ENCODE assay signal across 8 mouse cellular contexts in genomic region chr6:30736372-30736762, GRCm38 (mm10). TPM values are rescaled to one million over a fixed set of nuclear protein-coding genes. Genes with fewer than 3 reads are reported as not detected.
DNase-seq lines count a peak whose midpoint lies in the region; ATAC-seq and TF ChIP-seq lines count a peak whose summit lies in the region.

No protein-coding gene starts in this region.

- H3K27ac ChIP-seq in kidney, adult 2 months (ENCODE audit: insufficient read depth, low read depth, low read length) = no peak overlapping the region
- H3K27ac ChIP-seq in embryonic facial prominence, embryonic 13.5 days = peak overlapping the region; percentile 85
- H3K27ac ChIP-seq in intestine, embryonic 16.5 days (ENCODE audit: low read length) = peak overlapping the region; percentile 57; the same call in 1 of the 2 replicates
- H3K27ac ChIP-seq in neural tube, embryonic 12.5 days = peak overlapping the region; percentile 42; the same call in 1 of the 2 replicates
- H3K27ac ChIP-seq in left cerebral cortex, adult 2 months = no peak overlapping the region

- H3K9ac ChIP-seq in embryonic facial prominence, embryonic 13.5 days = peak overlapping the region; percentile 80; the same call in 1 of the 2 replicates
- no peak overlapping the region; the same call in 1 of the 2 replicates for H3K9ac ChIP-seq in intestine, embryonic 16.5 days (ENCODE audit: low read depth, low read length)
- H3K9ac ChIP-seq in neural tube, embryonic 12.5 days = no peak overlapping the region

- peak overlapping the region; percentile 65 for H3K4me2 ChIP-seq in embryonic facial prominence, embryonic 13.5 days
- no peak overlapping the region for H3K4me2 ChIP-seq in intestine, embryonic 16.5 days (ENCODE audit: low read depth, low read length)
- peak overlapping the region; percentile 61 for H3K4me2 ChIP-seq in neural tube, embryonic 12.5 days (replicated peaks)

- DNase-seq in kidney, adult 2 months = peak; percentile 19
- no peak for DNase-seq in kidney, adult 9 months
- DNase-seq in frontal cortex, postnatal 14 days (ENCODE audit: low spot score in 2 of 2) = no peak
- no peak for DNase-seq in left cerebral cortex, adult 2 months (ENCODE audit: extremely low spot score in 1 of 2, low spot score in 2 of 2)
- DNase-seq in left cerebral cortex, adult 11 months (ENCODE audit: low spot score) = no peak

- no peak for TF ChIP-seq POLR2A in kidney, adult 2 months (IDR thresholded peaks at IDR 0.05; ENCODE audit: low read depth, low read length)

- WGBS in kidney, adult 2 months = 48% methylated on average over 13 of the region's 13 CpGs
- 52% methylated on average over 13 of the region's 13 CpGs for WGBS in embryonic facial prominence, embryonic 13.5 days
- 68% methylated on average over 13 of the region's 13 CpGs for WGBS in intestine, embryonic 16.5 days
- 45% methylated on average over 13 of the region's 13 CpGs for WGBS in neural tube, embryonic 12.5 days

- H3K9me3 ChIP-seq in embryonic facial prominence, embryonic 13.5 days = peaks cover 49% of the 10 kb centered on the region
- H3K9me3 ChIP-seq in intestine, embryonic 16.5 days (ENCODE audit: control insufficient read depth, low read length) = peaks cover 31% of the 10 kb centered on the region
- H3K9me3 ChIP-seq in neural tube, embryonic 12.5 days = peaks cover 43% of the 10 kb centered on the region

- no peaks in the 10 kb centered on the region for H3K27me3 ChIP-seq in kidney, adult 2 months (replicated peaks; ENCODE audit: control insufficient read depth, insufficient read depth, low read length)
- no peaks in the 10 kb centered on the region for H3K27me3 ChIP-seq in embryonic facial prominence, embryonic 13.5 days
- no peaks in the 10 kb centered on the region for H3K27me3 ChIP-seq in intestine, embryonic 16.5 days (replicated peaks; ENCODE audit: control insufficient read depth, insufficient read depth, low read length)
- H3K27me3 ChIP-seq in neural tube, embryonic 12.5 days (replicated peaks) = no peaks in the 10 kb centered on the region

- intact Hi-C loops in left cerebral cortex, adult 2 months (cut with DNase I) = no loop called here

- TF ChIP-seq CTCF in kidney, adult 2 months (conservative IDR thresholded peaks at IDR 0.05; ENCODE audit: insufficient read depth, insufficient read length, low read depth, low read length) = no peak
- TF ChIP-seq CTCF in left cerebral cortex, adult 2 months (IDR thresholded peaks at IDR 0.05) = no peak

- no peaks in the 10 kb centered on the region for H3K36me3 ChIP-seq in kidney, adult 2 months (ENCODE audit: control insufficient read depth, insufficient read depth, low read length)
- H3K36me3 ChIP-seq in embryonic facial prominence, embryonic 13.5 days = 0 out of 2 replicates have a peak, but pooled peaks cover 10% of the 10 kb centered on the region
- 0 out of 2 replicates have a peak, but pooled peaks cover 3% of the 10 kb centered on the region for H3K36me3 ChIP-seq in intestine, embryonic 16.5 days (ENCODE audit: control insufficient read depth, insufficient read depth, low read length)
- H3K36me3 ChIP-seq in neural tube, embryonic 12.5 days = peaks cover 6% of the 10 kb centered on the region

- H3K4me3 ChIP-seq in kidney, adult 2 months (ENCODE audit: insufficient read depth, low read depth, low read length) = no peak overlapping the region
- H3K4me3 ChIP-seq in embryonic facial prominence, embryonic 13.5 days = peak overlapping the region; percentile 59
- H3K4me3 ChIP-seq in intestine, embryonic 16.5 days (ENCODE audit: low read length) = peak overlapping the region; percentile 56; the same call in 1 of the 2 replicates
- no peak overlapping the region for H3K4me3 ChIP-seq in neural tube, embryonic 12.5 days
- no peak overlapping the region for H3K4me3 ChIP-seq in left cerebral cortex, adult 2 months

- no peak for ATAC-seq in embryonic facial prominence, embryonic 13.5 days (ENCODE audit: insufficient number of reproducible peaks, insufficient read depth, low FRiP score, low TSS enrichment, low read depth)
- no peak for ATAC-seq in intestine, embryonic 16.5 days
- peak; percentile 37; the same call in 1 of the 2 replicates for ATAC-seq in neural tube, embryonic 12.5 days (ENCODE audit: low FRiP score, low read depth)

- no peaks in the 10 kb centered on the region for H3K4me1 ChIP-seq in kidney, adult 2 months (ENCODE audit: control insufficient read depth, insufficient read depth, low read length)
- H3K4me1 ChIP-seq in embryonic facial prominence, embryonic 13.5 days = peaks cover 24% of the 10 kb centered on the region
- no peaks in the 10 kb centered on the region for H3K4me1 ChIP-seq in intestine, embryonic 16.5 days (ENCODE audit: control insufficient read depth, insufficient read depth, low read length)
- H3K4me1 ChIP-seq in neural tube, embryonic 12.5 days = 0 out of 2 replicates have a peak, but pooled peaks cover 7% of the 10 kb centered on the region

RNA-seq across cellular contexts. Expression of gene Mest, which starts 13.0 kb away (rescaled TPM):
- 8.4 and 16.5 TPM in 2 replicates for polyA plus RNA-seq in kidney, adult 2 months (2012; rRNA removed)
- polyA plus RNA-seq in embryonic facial prominence, embryonic 13.5 days (2015; fragmentation: Nextera tagmentation; extraction: Ambion mirVana) = 874 and 912 TPM in 2 replicates
- polyA plus RNA-seq in intestine, embryonic 16.5 days (2015; fragmentation: Nextera tagmentation; extraction: Ambion mirVana) = 558 and 560 TPM in 2 replicates
- 777 and 779 TPM in 2 replicates for polyA plus RNA-seq in neural tube, embryonic 12.5 days (2016; fragmentation: Nextera tagmentation; extraction: Ambion mirVana)
- total RNA-seq in left cerebral cortex, adult 2 months (2021) = 100 to 1,000 TPM in 1 of 2 experiments, 10 to 100 TPM in 1; 90.5 to 129 TPM

RNA-seq across cellular contexts. Expression of gene Cep41, which starts 42.8 kb away (rescaled TPM):
- polyA plus RNA-seq in kidney, adult 2 months (2012; rRNA removed) = 2.6 and 2.9 TPM in 2 replicates
- 23.4 and 23.9 TPM in 2 replicates for polyA plus RNA-seq in embryonic facial prominence, embryonic 13.5 days (2015; fragmentation: Nextera tagmentation; extraction: Ambion mirVana)
- polyA plus RNA-seq in intestine, embryonic 16.5 days (2015; fragmentation: Nextera tagmentation; extraction: Ambion mirVana) = 6.2 and 6.6 TPM in 2 replicates
- 17.9 and 21.6 TPM in 2 replicates for polyA plus RNA-seq in neural tube, embryonic 12.5 days (2016; fragmentation: Nextera tagmentation; extraction: Ambion mirVana)
- 1 to 10 TPM; 6.5 to 9.2 TPM for total RNA-seq in left cerebral cortex, adult 2 months (2021)

Comparison
In these comparisons a context has a peak if more than half of its experiments do, and no peak if none do; other contexts are left out.
1. H3K27ac ChIP-seq: peak in embryonic facial prominence, embryonic 13.5 days (single experiment), intestine, embryonic 16.5 days (single experiment) and neural tube, embryonic 12.5 days (single experiment); none in kidney, adult 2 months (single experiment) and left cerebral cortex, adult 2 months (single experiment).
2. H3K4me3 ChIP-seq: peak in embryonic facial prominence, embryonic 13.5 days (single experiment) and intestine, embryonic 16.5 days (single experiment); none in kidney, adult 2 months (single experiment), neural tube, embryonic 12.5 days (single experiment) and left cerebral cortex, adult 2 months (single experiment).
3. RNA of gene Mest, which starts 13.0 kb away (polyA plus RNA-seq): 874 to 912 TPM in embryonic facial prominence, embryonic 13.5 days, 777 to 779 TPM in neural tube, embryonic 12.5 days and 558 to 560 TPM in intestine, embryonic 16.5 days; 8.4 to 16.5 TPM in kidney, adult 2 months; every median in the first group is over 10 times any median in the second.